Mouse (Mus musculus): ENCODE results near the gene Ngrn. TPM values are rescaled to one million over a fixed set of nuclear protein-coding genes. Genes with fewer than 3 reads are reported as not detected.

The Ngrn gene
- polyA plus RNA-seq, 1 experiment from 2014 or later, result 66.9 TPM

DNA sequence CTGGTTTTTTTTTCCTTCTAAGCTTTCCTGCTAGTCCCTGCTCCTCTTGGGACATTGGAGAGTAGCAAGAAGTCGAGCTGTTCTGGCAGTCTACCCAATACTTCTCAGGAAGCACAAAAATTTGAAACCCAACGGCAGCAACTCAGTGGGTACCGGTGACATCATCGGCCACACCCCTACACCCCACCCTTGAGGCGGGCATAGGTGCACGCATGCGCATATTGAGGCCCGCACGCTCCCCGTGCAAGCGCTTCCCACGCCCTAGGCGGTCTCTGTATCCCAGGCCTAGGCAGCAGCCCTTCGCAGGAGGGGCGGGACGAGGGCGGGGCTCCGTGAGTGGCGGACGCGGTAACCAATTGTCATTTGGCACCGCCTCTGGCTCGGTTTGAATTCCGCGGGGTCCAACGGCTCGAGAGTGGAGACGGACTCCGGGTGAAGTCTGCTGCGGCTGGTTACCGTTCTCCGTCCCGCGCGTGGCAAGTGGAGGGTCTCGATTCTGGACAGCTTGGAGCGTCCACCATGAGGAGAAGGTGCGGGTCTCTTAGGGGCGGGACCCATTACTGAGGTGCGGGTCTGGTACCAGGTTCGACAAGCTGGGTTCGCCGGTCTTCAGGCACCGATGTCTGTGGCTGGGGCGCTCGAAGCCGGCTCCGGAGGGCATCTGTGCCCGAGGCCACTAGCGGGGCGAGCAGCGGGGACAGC, 33.2 kb downstream of the Ngrn start, which contains the start of gene Prc1:
Gene Prc1 (plus strand): TSS at position 389 of the 702 bp plus-strand sequence.
- peaks cover 10% of the 10 kb centered on the region for H3K4me1 ChIP-seq (replicated peaks; ENCODE audit: control insufficient read depth, insufficient read depth, low read length)
- peak within 1 kb of the TSS; percentile 95 for H3K4me2 ChIP-seq (ENCODE audit: low read length)
- H3K27me3 ChIP-seq (replicated peaks; ENCODE audit: control insufficient read depth, insufficient read depth, low read length), result no peaks in the 10 kb centered on the region
- no peaks in the 10 kb centered on the region for H3K36me3 ChIP-seq (ENCODE audit: control insufficient read depth, insufficient read depth)
- under 1% methylated on average over 52 of the region's 52 CpGs for WGBS
- peak; percentile 99 for ATAC-seq
- peak within 1 kb of the TSS; percentile 41; the same call in 1 of the 2 replicates for H3K27ac ChIP-seq (ENCODE audit: low read length)
- no peaks in the 10 kb centered on the region for H3K9me3 ChIP-seq (ENCODE audit: control insufficient read depth, low read length)
- H3K4me3 ChIP-seq (replicated peaks; ENCODE audit: low read length), result peak within 1 kb of the TSS; percentile 81
- H3K9ac ChIP-seq (replicated peaks; ENCODE audit: low read depth, low read length), result peak within 1 kb of the TSS; percentile 72

DNA sequence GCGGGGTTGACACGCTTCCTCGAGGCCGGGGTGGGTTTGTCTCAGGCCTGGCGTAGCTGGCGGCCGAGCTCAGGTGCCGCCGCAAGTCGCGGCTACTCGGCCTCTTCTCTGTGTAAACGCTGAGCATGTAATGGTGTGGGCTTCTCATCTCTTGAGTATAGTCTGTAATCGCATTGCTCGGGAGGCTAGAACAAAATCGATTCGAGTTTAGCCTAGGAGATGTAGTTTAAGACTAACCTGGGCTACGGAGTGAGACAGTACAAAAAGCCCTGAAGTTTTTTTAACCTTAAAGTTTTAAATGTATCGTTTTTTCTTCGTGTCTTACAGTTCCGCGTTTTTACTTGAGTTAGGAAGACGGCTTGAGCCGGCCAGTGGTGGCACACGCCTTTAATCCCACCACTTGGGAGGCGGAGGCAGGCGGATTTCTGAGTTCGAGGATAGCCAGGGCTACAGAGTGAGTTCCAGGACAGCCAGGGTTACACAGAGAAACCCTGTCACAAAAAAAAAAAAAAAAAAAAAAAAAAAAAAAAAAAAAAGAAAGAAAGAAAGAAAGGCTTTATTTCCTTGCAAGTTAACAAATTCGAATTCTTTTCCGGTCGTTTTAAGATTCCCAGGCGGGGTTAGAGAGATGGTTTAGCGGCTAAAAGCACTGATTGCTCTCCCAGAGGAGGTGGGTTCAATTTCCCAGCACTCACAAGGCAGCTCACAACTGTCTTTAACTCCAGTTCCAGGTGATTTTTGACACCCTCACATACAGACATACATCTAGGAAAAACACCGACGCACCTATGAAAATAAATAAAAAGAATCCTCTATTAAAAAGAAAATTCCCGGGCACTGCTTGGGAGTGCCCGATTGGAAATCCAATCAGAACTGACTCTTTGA, 34.0 kb downstream of the Ngrn start:
- H3K36me3 ChIP-seq (ENCODE audit: control insufficient read depth, insufficient read depth), result no peaks in the 10 kb centered on the region
- peak overlapping the region; percentile 72 for H3K9ac ChIP-seq (replicated peaks; ENCODE audit: low read depth, low read length)
- peaks cover 10% of the 10 kb centered on the region for H3K4me1 ChIP-seq (replicated peaks; ENCODE audit: control insufficient read depth, insufficient read depth, low read length)
- peak overlapping the region; percentile 41; the same call in 1 of the 2 replicates for H3K27ac ChIP-seq (ENCODE audit: low read length)
- WGBS, result 7% methylated on average over 37 of the region's 37 CpGs
- peak; percentile 34; the same call in 1 of the 2 replicates for ATAC-seq
- H3K4me3 ChIP-seq (replicated peaks; ENCODE audit: low read length), result peak overlapping the region; percentile 81
- H3K27me3 ChIP-seq (replicated peaks; ENCODE audit: control insufficient read depth, insufficient read depth, low read length), result no peaks in the 10 kb centered on the region
- H3K9me3 ChIP-seq (ENCODE audit: control insufficient read depth, low read length), result no peaks in the 10 kb centered on the region
- H3K4me2 ChIP-seq (ENCODE audit: low read length), result peak overlapping the region; percentile 95

DNA sequence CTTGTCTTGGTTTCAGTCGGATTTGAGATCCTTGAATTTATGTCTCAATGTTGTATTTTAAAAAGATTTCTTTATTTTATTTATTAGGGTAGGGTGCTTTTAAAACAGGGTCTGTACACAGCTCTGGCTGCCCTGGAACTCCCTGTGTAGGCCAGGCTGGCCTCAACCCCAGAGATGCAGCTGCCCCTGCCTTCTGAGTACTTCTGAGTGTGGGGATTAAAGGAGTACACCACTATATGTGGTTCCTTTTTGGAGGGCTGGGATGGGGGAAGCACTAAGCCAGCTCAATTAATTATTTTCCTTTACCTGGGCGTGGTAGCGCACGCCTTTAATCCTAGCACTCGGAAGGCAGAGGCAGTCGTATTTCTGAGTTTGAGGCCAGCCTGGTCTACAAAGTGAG, 35.4 kb downstream of the Ngrn start:
- ATAC-seq, result no peak
- no peak overlapping the region for H3K4me3 ChIP-seq (replicated peaks; ENCODE audit: low read length)
- H3K4me1 ChIP-seq (replicated peaks; ENCODE audit: control insufficient read depth, insufficient read depth, low read length), result peaks cover 10% of the 10 kb centered on the region
- H3K9me3 ChIP-seq (ENCODE audit: control insufficient read depth, low read length), result no peaks in the 10 kb centered on the region
- WGBS, result 83% methylated on average over 6 of the region's 6 CpGs
- no peaks in the 10 kb centered on the region for H3K27me3 ChIP-seq (replicated peaks; ENCODE audit: control insufficient read depth, insufficient read depth, low read length)
- no peak overlapping the region for H3K27ac ChIP-seq (ENCODE audit: low read length)
- no peaks in the 10 kb centered on the region for H3K36me3 ChIP-seq (ENCODE audit: control insufficient read depth, insufficient read depth)
- H3K9ac ChIP-seq (replicated peaks; ENCODE audit: low read depth, low read length), result no peak overlapping the region
- H3K4me2 ChIP-seq (ENCODE audit: low read length), result 0 out of 2 replicates have a peak overlapping the region, but pooled peaks have one; percentile 5

DNA sequence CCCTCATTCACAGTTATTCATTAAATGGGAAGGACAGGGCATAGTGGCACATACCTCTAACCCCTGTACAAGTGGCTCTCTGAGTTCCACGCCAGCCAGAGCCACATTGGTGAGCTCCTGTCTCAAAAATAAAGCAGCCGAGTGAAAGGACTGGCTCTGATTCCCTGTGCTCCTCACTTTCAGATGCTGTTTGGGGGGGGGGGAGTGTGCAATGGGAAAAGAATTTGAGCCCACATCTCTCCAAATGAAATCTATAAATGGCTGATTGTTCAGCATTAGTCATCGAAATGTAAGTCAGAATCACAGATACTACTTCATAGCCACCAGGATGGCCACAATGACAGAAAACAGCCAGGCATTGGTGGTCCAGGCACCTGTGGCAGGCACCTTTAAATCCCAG, 36.0 kb downstream of the Ngrn start:
- no peaks in the 10 kb centered on the region for H3K27me3 ChIP-seq (replicated peaks; ENCODE audit: control insufficient read depth, insufficient read depth, low read length)
- peaks cover 10% of the 10 kb centered on the region for H3K4me1 ChIP-seq (replicated peaks; ENCODE audit: control insufficient read depth, insufficient read depth, low read length)
- no peak overlapping the region for H3K9ac ChIP-seq (replicated peaks; ENCODE audit: low read depth, low read length)
- no peak for ATAC-seq
- H3K36me3 ChIP-seq (ENCODE audit: control insufficient read depth, insufficient read depth), result no peaks in the 10 kb centered on the region
- no peaks in the 10 kb centered on the region for H3K9me3 ChIP-seq (ENCODE audit: control insufficient read depth, low read length)
- 69% methylated on average over 3 of the region's 3 CpGs for WGBS
- H3K4me3 ChIP-seq (replicated peaks; ENCODE audit: low read length), result no peak overlapping the region
- no peak overlapping the region for H3K27ac ChIP-seq (ENCODE audit: low read length)
- H3K4me2 ChIP-seq (ENCODE audit: low read length), result no peak overlapping the region

DNA sequence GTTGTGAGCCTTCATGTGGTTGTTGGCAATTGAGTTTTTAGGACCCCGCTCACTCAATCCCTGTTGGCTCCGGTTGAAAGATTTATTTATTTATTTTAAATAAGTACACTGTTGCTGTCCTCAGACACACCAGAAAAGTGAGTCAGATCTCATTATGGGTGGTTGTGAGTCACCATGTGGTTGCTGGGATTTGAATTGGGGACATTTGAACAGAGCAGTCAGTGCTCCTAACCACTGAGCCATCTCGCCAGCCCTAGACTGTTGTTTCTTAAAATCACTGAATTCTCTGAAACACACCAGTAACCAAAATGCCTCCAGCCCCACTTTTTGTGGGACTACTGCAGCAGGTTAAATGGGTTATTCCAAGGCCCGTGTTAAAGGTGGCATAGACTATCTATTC, 37.7 kb downstream of the Ngrn start:
- H3K27me3 ChIP-seq (replicated peaks; ENCODE audit: control insufficient read depth, insufficient read depth, low read length), result no peaks in the 10 kb centered on the region
- ATAC-seq, result no peak
- WGBS, result 91% methylated on average over 4 of the region's 4 CpGs
- H3K27ac ChIP-seq (ENCODE audit: low read length), result no peak overlapping the region
- H3K4me1 ChIP-seq (replicated peaks; ENCODE audit: control insufficient read depth, insufficient read depth, low read length), result peaks cover 10% of the 10 kb centered on the region
- no peak overlapping the region for H3K4me2 ChIP-seq (ENCODE audit: low read length)
- no peak overlapping the region for H3K4me3 ChIP-seq (replicated peaks; ENCODE audit: low read length)
- no peaks in the 10 kb centered on the region for H3K36me3 ChIP-seq (ENCODE audit: control insufficient read depth, insufficient read depth)
- no peaks in the 10 kb centered on the region for H3K9me3 ChIP-seq (ENCODE audit: control insufficient read depth, low read length)
- H3K9ac ChIP-seq (replicated peaks; ENCODE audit: low read depth, low read length), result no peak overlapping the region

DNA sequence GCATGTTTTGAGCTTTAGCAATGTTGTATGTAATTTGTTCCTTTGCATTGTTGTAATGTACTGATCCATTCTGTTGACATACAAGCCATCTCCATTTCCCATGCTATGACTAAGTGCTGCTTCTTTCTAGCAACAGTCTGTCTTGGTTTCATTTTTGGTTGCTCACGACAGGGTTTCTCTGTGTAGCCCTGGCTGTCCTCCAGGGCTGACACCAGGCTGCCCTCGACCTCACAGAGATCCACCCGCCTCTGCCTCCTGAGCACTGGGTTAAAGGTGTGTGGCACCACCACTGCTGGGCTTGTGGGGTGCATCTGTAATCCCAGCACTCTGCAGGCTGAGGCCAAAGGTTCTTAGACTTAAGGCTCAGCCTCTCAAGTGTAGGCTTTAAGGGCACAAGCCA, 38.6 kb downstream of the Ngrn start:
- Histone ChIP-seq H3K4me1 (replicated peaks; ENCODE audit: control insufficient read depth, insufficient read depth, low read length) (peaks cover 10% of the 10 kb centered on the region), H3K27ac (ENCODE audit: low read length) (no peak overlapping the region), H3K4me3 (replicated peaks; ENCODE audit: low read length) (no peak overlapping the region), H3K4me2 (ENCODE audit: low read length) (no peak overlapping the region), H3K27me3 (replicated peaks; ENCODE audit: control insufficient read depth, insufficient read depth, low read length) (no peaks in the 10 kb centered on the region), H3K9me3 (ENCODE audit: control insufficient read depth, low read length) (no peaks in the 10 kb centered on the region), H3K36me3 (ENCODE audit: control insufficient read depth, insufficient read depth) (no peaks in the 10 kb centered on the region), H3K9ac (replicated peaks; ENCODE audit: low read depth, low read length) (no peak overlapping the region)
- 86% methylated on average over 3 of the region's 3 CpGs for WGBS
- ATAC-seq, result no peak

DNA sequence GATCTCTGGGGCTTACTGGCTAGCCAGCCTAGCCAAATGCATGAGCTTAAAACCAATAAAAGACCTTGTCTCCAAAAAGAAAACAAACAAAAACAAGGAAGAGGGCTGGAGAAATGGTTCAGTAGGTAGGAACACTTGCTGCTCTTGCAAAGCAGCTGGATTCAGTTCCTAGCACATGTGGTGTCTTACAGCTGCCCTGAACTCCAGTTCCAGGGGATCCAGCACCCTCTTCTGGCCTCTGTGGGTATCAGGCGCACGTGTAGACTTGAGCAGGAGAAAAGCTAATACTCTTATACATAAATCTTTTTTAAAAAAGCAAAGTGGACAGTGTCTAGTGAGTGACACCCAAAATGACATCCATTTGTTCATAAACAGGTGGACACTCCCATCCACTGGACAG, 40.5 kb downstream of the Ngrn start:
- H3K27ac ChIP-seq (ENCODE audit: low read length), result no peak overlapping the region
- H3K9me3 ChIP-seq (ENCODE audit: control insufficient read depth, low read length), result no peaks in the 10 kb centered on the region
- H3K4me2 ChIP-seq (ENCODE audit: low read length), result no peak overlapping the region
- H3K27me3 ChIP-seq (replicated peaks; ENCODE audit: control insufficient read depth, insufficient read depth, low read length), result no peaks in the 10 kb centered on the region
- no peak for ATAC-seq
- WGBS, result 87% methylated on average over 2 of the region's 2 CpGs
- peaks cover 3% of the 10 kb centered on the region for H3K4me1 ChIP-seq (replicated peaks; ENCODE audit: control insufficient read depth, insufficient read depth, low read length)
- no peak overlapping the region for H3K9ac ChIP-seq (replicated peaks; ENCODE audit: low read depth, low read length)
- H3K4me3 ChIP-seq (replicated peaks; ENCODE audit: low read length), result no peak overlapping the region
- 0 out of 2 replicates have a peak, but pooled peaks cover 4% of the 10 kb centered on the region for H3K36me3 ChIP-seq (ENCODE audit: control insufficient read depth, insufficient read depth)

DNA sequence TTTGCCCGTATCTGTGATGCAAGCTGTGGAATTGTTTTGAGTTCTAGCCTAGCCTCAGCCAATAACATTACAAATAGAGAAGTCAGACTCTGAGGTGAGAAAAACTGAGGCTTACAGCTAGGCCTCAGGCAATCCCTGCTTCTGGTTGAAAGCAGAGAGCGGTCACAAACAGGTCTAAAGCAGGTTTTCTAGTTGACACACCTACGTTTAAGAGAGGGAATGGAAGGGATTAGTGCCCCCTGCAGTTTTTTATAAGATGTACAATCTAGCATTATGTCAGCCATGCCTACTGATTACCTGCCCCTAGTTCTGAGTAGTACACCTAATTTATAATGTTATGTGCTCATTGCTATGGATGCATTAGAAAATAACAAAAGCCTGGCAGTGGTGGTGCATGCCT, 46.8 kb downstream of the Ngrn start:
- Histone ChIP-seq H3K27ac (ENCODE audit: low read length) (no peak overlapping the region), H3K27me3 (replicated peaks; ENCODE audit: control insufficient read depth, insufficient read depth, low read length) (no peaks in the 10 kb centered on the region), H3K36me3 (ENCODE audit: control insufficient read depth, insufficient read depth) (0 out of 2 replicates have a peak, but pooled peaks cover 4% of the 10 kb centered on the region), H3K4me2 (ENCODE audit: low read length) (no peak overlapping the region), H3K9ac (replicated peaks; ENCODE audit: low read depth, low read length) (no peak overlapping the region), H3K4me1 (replicated peaks; ENCODE audit: control insufficient read depth, insufficient read depth, low read length) (no peaks in the 10 kb centered on the region), H3K4me3 (replicated peaks; ENCODE audit: low read length) (no peak overlapping the region), H3K9me3 (ENCODE audit: control insufficient read depth, low read length) (no peaks in the 10 kb centered on the region)
- ATAC-seq, result no peak
- WGBS, result 69% methylated on average over 3 of the region's 3 CpGs

DNA sequence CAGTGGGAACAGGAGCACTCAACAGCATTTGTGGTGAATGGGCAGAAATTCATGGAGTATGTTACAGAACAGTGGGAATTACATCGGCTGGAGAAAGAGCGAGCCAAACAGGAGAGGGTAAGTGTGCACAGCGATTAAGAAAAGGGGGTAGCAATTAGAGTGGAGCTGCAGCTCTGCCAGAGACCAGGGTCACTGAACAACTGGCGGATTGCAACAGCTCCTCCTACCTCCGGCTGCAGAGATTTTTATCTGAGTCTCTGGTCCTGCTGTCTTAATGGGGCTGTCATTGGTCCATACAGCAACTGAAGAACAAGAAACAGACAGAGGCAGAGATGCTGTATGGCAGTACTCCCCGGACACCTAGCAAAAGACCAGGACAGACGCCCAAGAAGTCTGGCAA, 49.8 kb downstream of the Ngrn start:
- no peaks in the 10 kb centered on the region for H3K4me1 ChIP-seq (replicated peaks; ENCODE audit: control insufficient read depth, insufficient read depth, low read length)
- no peaks in the 10 kb centered on the region for H3K27me3 ChIP-seq (replicated peaks; ENCODE audit: control insufficient read depth, insufficient read depth, low read length)
- H3K4me3 ChIP-seq (replicated peaks; ENCODE audit: low read length), result no peak overlapping the region
- H3K4me2 ChIP-seq (ENCODE audit: low read length), result no peak overlapping the region
- no peak for ATAC-seq
- H3K36me3 ChIP-seq (ENCODE audit: control insufficient read depth, insufficient read depth), result no peaks in the 10 kb centered on the region
- WGBS, result 74% methylated on average over 7 of the region's 7 CpGs
- H3K27ac ChIP-seq (ENCODE audit: low read length), result no peak overlapping the region
- H3K9me3 ChIP-seq (ENCODE audit: control insufficient read depth, low read length), result no peaks in the 10 kb centered on the region
- no peak overlapping the region for H3K9ac ChIP-seq (replicated peaks; ENCODE audit: low read depth, low read length)

Measured in forebrain, embryonic 16.5 days (tissue).